Mouse (Mus musculus) spleen, adult 18-20 months (tissue): ENCODE data around the gene Chrna1.

Experiments used
- DNase-seq, 2 experiments: peaks; one replicate each; pipeline ENCODE4 v3.0.0; 2022; ENCODE audit warnings: mixed read lengths in 2 of 2

Gene Chrna1

DNA sequence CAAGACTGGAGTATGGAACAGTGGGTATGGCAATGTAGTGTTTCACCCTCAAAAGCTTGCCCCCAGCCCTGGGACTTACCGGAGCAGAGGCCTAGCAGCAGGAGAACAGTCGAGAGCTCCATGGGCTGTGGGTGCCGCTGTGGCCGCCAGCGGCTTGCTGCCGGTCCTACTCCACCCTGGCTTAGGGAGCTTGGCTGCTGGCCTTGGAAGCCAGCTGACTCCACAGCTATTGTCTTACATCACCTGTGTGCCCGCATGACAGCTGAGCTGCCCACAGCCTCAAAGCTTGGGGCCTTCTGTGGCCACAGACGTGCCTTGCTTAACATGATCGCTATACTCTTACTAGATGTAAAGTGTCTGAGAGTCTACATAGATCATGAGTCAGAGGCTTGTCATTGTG is at the start of gene Chrna1:
Gene Chrna1 (minus strand): TSS at position 173 of the 400 bp plus-strand sequence.
- DNase-seq: no peak

DNA sequence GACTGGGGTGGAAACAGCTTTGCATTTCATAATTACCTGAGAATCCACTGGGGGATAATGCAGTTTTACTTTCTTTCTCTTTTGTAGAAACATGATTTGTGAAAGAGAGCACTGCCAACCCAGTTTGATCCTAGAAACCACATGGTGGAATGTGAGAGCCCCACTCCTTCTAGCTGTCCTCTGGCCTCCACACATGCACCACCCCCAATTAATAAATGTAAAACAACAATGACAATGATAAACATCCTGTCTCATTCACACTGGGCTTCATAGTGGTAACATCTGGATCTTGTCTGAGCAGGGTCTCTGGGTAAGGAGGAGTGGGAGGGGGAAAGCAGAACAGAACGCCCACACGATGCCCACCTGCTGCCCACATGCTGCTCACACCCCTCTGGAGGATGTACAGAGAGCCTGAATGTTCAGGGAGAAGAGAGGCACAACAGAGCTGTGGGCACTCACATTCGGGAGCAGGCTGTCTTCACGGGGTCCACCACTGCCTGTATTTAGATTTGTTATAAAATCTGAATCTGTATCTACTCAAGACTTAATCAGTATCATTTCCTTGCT is 38.4 kb upstream of the Chrna1 start:
- no peak for DNase-seq

DNA sequence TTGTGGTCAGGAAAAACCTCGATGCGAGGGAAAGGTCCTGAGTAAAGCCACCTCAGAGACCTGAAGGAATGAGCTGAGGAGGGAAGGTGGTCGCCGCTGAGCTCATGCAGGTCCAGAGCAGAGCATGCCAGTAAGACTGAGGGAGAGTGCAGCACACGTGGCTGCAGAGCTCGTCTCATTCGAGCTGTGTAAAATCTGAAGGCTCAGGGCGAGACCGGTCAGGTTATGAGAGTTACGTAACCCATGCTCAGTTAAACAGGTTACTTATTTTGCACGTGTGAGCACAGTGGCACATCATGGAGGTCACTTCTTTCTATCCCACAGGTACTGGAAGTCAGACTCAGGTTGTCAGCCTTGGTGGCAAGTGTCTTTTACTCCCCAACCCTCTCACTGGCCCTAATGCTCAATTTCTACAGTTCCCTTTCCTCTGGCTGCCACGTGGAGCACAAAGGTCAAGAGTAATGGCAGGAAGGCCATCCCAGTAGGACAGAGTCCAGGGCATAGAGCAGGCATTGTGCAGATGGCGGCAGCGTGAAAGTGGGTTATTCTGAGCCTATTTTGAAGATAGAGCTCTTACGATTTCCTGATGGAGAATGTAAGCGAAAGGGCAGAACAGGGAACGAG is 36.4 kb upstream of the Chrna1 start:
- no peak for DNase-seq

DNA sequence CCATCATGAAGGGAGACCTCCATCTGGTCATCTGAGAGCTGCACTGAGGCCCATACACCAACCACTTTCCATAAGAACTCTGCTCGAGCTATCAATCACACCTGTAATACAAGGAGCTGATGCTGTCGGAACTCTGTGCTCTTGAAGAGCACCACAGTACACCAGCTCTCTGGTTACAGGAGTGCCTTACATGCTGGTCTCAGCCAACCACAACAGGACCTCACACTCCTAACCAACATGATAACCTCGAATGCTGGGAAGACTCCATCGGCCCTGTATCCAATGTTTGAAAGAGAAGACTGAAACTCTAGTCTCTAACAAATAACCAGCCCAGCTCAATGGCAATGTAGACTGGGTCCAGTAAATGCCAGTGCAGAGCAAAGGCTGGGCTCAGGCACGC is 35.3 kb upstream of the Chrna1 start:
- DNase-seq: no peak

DNA sequence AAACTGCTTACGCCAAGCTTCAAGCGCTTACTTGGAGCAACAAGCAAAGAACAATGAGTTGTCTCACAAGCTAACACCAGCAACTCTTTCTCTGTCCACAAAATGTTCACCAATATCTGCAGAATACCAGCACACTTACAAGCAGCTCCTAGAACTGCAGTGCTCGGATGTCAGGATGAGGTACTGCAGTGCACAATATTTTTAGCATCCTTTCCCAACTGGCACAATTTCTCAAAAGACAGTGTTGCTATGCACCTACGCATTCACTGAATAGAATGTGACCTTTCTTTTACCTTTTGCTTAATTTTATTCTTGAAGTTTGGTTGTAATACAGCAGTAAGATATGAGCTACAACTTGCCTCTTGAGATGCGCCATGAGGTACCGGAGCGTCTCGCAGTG is 34.2 kb upstream of the Chrna1 start:
- no peak for DNase-seq

DNA sequence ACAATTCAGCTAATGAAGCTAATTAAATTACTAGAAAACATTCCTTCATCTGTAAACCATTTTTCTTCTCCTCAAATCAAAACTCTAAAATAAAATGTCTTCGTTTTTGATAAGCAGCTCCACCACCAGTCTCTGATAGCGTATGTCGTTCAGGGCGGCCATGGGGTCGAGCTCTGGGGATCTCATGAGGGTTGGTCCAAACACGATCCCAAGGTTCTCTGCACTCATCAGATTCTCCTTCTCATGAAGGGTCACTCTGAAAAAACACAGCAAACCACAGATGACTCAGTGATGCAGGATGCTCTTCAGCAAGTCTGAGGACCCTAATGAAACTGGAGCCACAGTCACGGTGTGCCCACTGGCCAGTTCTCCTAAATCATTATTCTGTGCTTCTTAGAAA is 32.8 kb upstream of the Chrna1 start:
- no peak for DNase-seq

DNA sequence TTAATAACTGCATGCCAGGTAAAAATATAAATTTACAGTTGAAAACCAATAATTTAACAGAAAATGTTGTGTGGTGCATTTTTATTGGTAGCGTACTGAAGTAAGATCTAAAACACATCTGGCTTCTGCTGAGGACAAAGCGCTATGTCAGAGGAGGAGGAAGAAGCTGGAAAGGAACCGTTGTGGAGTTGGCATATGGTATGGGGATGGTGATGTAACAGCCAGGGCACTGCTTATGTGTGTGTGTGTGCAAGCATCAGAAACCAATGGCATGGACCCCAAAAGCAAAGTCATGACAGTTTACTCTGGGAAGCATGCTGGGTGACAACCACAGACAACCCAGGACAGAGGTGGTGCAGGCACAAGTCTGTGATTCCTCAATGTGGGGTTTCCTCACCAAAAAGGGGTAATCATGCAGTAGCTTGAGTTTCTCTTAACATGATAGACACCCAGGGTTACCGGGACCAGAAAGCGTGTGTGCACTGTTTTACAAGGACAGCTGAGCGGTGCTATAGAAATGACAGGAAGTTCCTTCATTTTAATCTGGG is 32.3 kb upstream of the Chrna1 start:
- DNase-seq: no peak

DNA sequence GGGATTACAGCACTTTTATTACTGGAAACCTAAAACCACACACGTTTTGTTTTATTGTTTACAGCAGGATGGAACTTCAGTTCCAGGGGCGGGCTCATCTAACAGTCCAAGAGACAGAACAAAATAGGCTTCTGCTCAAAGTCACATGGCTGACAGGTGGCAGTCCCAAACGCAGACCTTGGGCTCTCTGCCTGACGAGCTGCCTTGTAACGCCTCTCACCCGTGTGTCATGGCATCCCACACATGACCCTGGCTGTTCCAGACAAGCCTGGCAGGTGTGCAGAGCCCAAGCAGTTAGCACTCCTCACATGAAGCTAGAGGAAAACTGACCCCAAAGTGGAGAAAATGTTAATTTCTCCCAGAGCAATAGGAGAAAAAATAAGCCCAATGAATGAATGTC is 31.7 kb upstream of the Chrna1 start:
- DNase-seq: no peak

DNA sequence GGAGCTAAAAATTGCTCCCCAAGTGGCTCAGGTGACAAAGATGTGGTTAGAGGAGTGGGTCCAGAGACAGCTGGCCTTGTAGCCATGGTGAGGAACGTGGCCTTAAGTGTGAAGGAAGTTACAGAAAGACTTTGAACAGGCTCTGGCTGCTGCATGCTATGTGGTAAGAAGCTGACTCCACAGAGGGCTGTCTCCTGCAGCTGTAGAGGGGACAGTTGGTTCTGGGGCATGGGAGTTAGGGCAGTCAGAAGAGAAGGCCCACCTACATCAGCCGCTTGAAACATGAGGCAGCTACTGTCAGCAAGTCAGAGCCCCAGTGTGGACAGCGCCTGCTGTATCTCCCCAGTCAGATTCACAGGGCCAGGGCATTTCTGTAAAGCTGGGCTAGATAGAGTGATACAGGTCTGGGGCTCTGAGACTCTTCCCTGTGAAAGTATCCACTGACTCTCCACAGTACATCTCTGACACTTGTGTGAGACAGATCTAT is 29.6 kb upstream of the Chrna1 start:
- DNase-seq: no peak

DNA sequence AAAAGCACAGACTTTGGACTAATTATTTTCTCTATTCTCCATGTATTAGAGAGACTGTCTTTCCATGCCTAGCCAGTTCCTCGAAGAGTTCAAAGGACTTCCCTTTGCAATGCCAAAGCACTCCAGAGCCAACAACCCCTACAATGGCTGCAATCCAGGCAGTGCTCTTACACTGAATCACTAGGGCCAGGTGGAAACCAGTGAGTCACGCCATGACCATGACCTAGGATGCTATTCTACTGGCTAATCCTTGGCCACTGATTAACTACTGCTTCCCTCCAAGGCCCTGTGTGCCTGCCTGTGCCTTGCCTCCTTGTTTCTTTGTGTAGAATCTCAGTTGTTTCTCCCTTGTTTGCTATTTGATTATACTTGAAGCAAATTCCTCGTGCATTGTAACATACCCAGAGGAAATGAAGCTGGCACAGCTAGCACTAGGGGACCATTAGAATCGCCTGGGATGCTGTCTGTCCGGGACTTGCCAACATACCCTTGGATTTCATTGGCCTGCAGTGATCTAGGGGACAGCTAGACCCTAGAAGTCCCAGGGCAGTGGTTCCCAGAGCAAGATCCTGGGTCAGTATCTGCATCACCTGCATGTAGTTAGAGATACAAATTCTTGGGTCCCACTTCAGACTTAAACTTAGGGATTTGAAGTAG is 29.1 kb upstream of the Chrna1 start:
- no peak for DNase-seq

DNA sequence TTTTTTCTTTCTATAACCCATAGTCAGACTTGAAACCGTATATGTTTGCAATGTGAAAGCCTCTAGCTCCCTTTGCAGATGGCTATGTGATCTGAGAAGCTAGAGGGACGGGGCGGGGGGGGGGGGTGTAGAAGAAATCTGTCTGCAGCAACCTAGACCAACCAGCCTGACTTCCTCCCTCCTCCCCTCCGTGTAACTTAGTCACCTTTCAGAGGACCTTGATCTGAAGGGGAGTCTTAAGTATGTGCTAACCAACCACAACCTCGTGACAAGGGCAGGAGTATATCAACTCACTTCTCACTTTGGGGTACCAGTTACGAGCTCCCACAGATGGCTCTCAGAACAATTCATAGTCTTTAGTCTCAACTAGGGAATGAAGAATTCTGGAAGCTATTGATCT is 28.3 kb upstream of the Chrna1 start:
- DNase-seq: no peak

DNA sequence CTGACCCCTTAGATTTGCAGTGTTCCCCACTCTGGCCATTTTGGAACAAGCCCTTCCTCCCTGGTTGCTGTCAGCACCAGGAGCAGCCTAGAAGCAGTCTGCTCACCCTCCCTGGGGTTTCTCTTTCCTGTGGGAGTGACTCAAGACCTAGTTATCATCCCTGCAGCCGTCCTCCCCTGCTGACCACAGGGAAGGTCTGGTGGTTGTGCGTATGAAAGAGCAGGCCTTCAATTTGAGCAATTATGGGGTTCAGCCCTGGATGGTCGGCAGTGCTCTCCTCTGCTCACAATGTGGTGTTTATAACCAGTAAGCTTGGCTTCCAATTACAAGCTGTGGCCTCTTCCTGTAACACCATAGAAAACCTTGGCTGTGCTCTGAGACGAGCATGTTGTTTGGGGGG is 27.5 kb upstream of the Chrna1 start:
- no peak for DNase-seq

DNA sequence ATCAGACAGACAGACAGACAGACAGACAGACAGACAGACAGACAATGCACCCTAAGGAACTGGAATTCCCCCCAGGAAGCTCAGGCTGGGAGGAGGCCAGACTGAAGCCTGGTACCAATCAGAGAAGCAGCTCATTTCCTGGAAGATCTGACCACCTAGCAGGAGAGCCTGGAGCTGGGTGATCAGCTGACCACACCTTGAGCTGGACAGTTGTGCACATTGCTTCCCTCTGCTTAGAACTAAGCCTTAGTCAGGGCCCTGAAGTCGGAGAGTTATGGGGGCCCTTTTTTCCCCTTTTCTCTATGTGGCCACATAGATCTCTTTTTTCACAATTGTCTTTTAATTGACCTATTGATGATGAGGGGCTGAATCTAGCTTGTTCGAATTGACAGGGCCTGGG is 27.0 kb upstream of the Chrna1 start:
- no peak for DNase-seq

DNA sequence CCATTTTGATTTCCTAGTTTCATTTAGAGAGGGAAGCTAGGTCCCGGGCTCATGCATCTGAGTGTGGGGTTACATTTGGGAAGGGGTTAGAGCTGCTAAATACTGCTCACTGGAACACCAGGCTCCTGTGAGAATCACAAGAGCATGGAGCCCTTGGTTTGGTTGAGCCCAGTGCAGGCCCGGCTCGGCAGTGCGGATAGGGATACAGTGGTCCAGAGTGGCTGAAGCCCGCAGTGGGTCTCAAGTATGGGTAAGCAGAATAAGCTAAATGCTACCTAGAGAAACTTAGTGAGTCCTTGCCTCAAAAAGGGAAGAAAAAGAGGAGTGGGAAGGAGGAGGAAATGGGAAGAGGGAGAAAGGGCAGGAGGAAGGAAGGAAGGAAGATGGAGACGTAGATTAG is 26.5 kb upstream of the Chrna1 start:
- no peak for DNase-seq

DNA sequence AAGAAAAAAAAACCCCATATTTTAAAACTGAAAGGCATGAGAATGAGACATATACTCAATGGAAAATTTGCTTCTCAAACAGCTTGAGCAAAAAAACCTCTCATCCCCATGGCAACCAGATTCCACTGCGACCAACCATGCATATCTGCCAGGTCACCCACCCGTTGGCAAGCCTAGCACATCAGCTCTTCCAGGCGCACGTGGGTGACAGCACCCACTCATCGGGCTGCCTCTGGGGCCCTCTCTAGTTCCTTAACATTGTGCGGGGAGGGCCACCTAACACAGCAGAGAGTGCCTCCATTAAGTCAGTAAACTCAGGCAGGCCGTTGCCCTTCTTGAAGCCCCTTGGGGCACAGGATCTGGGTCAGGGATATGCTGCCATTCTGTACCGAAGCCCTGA is 24.9 kb upstream of the Chrna1 start:
- DNase-seq: no peak

DNA sequence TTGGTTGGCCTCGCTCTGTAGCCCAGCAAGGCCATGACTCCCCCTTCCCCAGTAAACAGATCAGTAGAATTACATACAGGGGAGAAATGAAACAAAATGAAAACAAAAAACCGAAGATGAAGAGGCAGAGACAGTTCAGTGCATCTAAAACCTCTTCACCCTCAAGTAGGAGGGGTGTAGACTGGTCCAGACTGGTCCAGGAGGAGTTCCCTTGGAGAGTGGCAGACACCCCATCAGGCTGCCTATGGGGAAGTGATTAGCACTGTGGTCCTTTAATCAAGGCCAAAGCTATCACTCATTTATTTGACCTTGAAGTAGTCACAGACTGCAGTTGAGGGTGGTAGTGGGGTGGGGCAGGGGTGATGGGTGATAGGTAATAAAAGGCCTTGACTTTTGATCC is 24.4 kb upstream of the Chrna1 start:
- DNase-seq: no peak

DNA sequence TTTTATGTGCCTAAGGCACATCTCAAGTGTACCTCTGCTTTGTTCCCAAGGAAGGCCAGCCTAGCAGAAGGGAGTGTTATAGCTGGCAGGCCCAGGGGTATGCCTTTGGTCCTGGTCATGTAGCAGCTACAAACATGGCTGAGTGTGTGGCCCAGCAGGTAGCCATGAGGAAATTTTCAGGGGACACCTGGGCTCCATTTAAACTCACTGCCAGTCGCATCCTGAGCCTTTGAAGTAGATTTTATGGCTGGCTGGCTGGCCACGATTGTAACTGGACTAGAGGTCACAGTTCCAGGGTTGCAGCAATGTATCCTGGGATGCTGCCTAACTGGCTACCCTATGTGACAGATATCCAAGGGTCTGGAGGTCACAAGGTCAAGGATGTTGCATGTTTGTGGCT is 20.5 kb upstream of the Chrna1 start:
- DNase-seq: no peak

DNA sequence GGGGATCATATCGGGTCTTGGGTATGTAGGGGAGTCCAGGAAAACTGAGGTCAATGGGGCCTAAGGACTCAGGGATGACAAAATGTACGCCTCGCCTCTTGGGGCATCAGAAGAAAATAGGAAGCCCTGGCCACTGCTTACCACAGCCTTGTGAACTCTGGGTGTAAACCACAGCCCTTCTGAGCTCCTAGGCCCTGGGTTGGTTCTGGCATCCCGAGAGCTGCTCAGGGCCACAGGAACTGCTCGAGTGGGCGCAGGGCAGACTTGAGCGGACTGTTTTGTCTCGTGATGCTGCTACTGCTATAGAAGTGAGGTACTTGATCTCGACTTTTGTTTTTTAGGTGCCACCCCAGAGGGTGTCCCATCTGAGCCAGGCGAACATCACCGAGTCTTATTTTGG is 17.6 kb upstream of the Chrna1 start:
- no peak for DNase-seq

DNA sequence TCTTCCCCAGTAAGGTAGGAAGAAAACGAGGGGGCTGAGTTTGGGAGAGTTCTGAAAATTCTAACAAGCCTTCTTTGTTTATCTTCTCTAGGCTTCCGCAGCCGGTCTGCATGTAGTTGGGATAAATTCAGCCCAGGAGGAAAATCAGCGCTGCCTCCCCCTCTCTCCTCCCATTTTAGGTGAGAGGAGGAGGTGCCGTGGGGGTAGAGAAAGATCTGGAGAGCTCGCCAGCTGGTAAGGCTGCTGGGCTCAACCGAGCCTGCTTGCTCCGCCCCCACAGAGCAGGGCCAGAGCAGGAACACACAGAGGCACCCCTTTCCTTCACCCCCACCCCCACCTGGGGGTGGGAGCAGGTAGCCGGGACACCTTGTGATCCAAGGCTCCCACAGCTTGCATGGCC is 16.6 kb upstream of the Chrna1 start:
- no peak for DNase-seq

DNA sequence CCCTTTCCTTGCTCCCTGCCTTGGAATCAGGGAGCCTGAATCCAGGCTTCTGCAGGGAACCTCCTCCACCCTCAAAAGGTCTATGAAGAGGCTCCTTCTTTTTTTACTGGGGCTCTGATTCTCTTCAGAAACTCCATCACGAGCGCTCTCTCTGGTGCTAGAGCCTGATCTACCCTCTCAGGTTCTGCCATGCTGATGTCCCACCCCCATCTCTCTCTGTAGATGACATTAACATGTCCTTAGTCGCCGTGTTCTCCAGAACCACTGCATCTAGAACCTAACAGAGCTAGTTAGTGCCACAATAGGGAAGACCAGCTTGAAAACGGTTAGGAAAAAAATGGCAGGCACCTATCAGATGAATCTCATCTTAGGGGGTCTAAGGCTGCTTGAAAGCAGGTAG is 16.2 kb upstream of the Chrna1 start:
- DNase-seq: no peak

DNA sequence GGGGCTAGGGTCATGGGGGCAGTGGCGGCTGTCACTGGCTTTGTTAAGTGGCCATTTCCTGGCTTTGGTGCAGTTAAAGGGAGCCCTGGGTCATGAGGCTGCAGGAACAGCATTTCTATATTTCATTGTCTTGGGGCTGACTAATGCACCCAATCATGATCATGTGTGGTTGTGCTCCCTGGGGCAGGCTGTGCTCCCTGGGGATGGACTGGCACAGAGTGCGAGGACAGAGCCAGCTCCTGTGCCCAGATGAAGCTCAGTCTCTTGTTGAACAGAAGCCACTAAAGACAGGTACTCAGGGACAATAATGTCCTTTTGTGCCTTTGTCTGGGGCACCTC is 12.9 kb upstream of the Chrna1 start:
- DNase-seq: no peak

DNA sequence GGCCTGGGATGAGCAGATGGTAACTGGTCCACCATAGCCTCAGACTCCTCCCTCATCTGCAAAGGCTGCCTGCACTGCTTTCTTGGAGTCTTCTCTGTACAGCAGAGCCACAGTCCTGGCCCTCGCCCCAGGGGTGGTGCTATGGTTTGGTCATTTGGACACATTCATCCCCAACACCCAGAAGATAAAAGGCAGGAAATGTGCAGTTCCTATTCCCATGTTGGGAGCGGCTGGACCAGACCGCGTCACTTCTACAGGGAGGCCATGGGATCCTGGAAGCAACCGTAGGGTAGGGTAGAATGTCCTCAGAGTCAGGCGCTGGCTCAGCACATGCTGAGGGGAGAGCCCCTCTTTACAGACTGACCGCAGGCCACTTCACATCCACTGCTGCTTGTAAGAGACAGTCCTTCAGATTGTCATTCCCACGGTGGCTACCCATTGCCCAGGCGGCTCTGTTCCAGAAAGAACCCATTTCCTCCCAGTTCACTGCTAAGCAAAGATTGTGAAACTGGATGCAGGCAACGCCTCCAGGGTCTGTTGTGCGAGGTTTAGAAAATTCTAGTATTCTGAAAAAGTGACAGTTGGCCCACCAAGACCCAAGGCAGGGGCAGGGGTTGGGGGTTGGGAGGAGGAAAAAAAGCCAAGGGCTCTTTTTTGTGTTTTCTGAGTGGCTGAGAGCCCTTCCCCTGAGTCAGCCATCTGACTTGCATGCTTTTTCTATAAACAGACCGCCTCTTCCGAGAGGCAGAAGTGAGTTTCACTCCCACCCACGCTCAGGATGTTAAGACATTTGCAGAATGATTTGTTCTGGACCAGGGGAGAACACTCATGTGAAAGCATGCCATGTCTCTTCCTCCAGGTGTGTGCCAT is 12.3 kb upstream of the Chrna1 start:
- DNase-seq: no peak

DNA sequence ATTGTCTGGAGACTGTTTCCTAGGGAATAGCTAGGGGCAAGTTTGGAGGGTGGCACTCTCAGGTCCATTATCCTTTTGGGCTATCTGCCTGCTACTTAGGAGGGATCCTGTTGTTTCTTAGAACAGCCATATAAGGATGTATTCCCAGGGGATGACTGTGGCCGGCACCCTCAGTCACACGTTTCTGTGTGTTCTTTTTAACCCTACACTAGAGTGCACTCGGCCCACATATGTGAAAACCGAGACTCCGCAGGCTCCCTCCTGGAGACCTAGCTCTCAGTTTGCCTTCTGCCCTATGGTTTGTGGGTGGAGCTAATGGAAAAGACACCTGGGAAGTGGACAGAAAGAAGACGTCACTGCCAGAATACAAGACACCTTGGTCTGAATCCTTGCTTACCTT is 11.1 kb upstream of the Chrna1 start:
- DNase-seq: no peak

DNA sequence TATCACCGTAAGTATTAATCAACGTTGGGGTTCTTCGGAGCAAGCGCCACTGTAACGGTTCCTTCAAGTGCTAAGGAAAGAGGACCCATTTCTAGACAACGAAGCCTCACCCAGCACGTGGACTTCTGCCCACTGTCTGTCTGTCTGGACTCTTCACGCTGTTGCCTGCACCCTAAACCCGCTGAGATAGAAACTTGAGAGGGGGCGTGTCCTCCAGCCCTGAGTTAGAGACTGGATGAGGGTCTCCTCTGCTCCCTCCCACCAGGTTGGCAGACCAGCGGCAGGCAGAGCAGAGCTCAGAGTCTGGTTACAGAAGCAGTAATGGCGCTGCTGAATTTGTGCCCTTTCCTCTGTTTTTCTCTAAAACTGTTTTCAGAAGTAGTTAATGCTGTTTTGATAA is 10.0 kb upstream of the Chrna1 start:
- DNase-seq: no peak
